12 mouse cellular contexts compared by ENCODE assay signal in the genomic region with DNA sequence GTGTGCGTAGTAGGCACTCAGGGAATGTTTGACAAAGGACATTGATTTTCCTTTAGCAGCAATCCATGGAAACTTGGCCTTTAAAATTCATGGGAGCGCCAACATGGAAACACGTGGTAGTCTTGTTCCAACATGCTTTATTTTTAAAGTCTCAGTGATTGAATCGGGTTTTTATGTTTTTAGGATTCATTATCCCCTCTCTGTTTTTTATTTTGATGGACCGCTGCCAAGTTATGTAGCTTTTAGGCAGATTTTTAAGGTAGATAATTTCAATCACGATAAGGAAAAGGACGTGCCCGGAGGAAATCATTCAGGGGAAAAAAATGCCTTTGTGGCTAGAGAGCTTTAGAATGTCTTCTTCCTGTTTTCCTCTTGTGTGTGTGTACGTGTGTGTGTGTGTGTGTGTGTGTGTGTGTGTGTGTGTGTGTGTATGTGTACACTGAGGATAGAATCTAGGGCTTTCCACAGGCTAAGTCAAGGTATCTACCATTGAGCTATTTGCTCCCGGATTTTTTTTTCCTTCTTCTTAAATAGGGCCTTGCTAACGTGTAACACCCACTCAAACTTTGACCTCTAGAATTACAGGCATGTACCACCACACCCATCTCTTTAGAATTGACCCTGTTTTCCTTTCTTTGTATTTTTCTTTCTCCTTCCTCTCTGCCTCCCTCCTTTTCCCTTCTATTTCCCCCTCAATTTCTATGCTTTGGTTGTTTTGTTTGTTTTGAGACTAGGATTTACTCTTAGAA. TPM values are rescaled to one million over a fixed set of nuclear protein-coding genes. Genes with fewer than 3 reads are reported as not detected.
A peak's percentile ranks its signal among the peaks of the same experiment; 100 is the strongest.
DNase-seq lines count a peak whose midpoint lies in the region; ATAC-seq lines count a peak whose summit lies in the region.
"Had no signal": no experiment of that assay in that cellular context is flagged by ENCODE, and none has a peak within 500 bp of the region (broad histone marks: within the 10 kb centered on the region; RNA-seq: fewer than 3 reads in every experiment).

No protein-coding gene starts in this region.

- 0 out of 2 replicates have a peak overlapping the region, but pooled peaks have one; percentile 19 for H3K27ac ChIP-seq in kidney, embryonic 15.5 days
- H3K27ac ChIP-seq: hindbrain, postnatal 0 days had no signal

- no peak overlapping the region for H3K4me2 ChIP-seq in kidney, embryonic 15.5 days

- no peak for DNase-seq in kidney, adult 18-20 months
- peak; percentile 42 for DNase-seq in R1 (ENCODE audit: low read depth, low spot score)
- DNase-seq in naive thymus-derived CD4-positive, alpha-beta T cell, adult 2 months (ENCODE audit: low read depth), result peak; percentile 58
- DNase-seq in testis, postnatal 14 days (ENCODE audit: low spot score), result no peak
- no peak for DNase-seq in cerebellum, postnatal 4 days (ENCODE audit: low spot score in 2 of 2)
- DNase-seq: cerebellum, adult 9-11 months; lung, adult 18-20 months had no signal

- no peak overlapping the region for H3K4me3 ChIP-seq in kidney, embryonic 15.5 days (replicated peaks)

- H3K27me3 ChIP-seq in kidney, embryonic 15.5 days, result no peaks in the 10 kb centered on the region

- no peaks in the 10 kb centered on the region for H3K9me3 ChIP-seq in kidney, embryonic 15.5 days (replicated peaks)
- H3K9me3 ChIP-seq: G1E had no signal

- no peak overlapping the region for H3K9ac ChIP-seq in kidney, embryonic 15.5 days

- ATAC-seq in kidney, embryonic 15.5 days (replicated peaks; ENCODE audit: low FRiP score), result no peak
- ATAC-seq in inflammation-experienced regulatory T-cells, adult 6 months, result peak; percentile 41
- ATAC-seq: forebrain, embryonic 16.5 days; hindbrain, postnatal 0 days had no signal

- WGBS in kidney, embryonic 15.5 days, result 59% methylated on average over 10 of the region's 11 CpGs

- no peaks in the 10 kb centered on the region for H3K36me3 ChIP-seq in kidney, embryonic 15.5 days

- peaks cover 25% of the 10 kb centered on the region for H3K4me1 ChIP-seq in kidney, embryonic 15.5 days

RNA-seq across cellular contexts. Expression of a gene that starts 13.4 kb away (rescaled TPM):
- 13.8 and 15.1 TPM in 2 replicates for polyA plus RNA-seq in kidney, embryonic 15.5 days (2015; fragmentation: Nextera tagmentation; extraction: Ambion mirVana)
- 10 to 100 TPM; 10.6 to 16.1 (median 16.0) TPM for polyA plus RNA-seq in inflammation-experienced regulatory T-cells, adult 6 months (2017; shearing (Covaris generic))

RNA-seq across cellular contexts. Expression of a gene that starts 13.6 kb away (rescaled TPM):
- polyA plus RNA-seq in kidney, embryonic 15.5 days (2015; fragmentation: Nextera tagmentation; extraction: Ambion mirVana), result 29.2 and 33.6 TPM in 2 replicates
- polyA plus RNA-seq in inflammation-experienced regulatory T-cells, adult 6 months (2017; shearing (Covaris generic)), result 10 to 100 TPM; 23.8 to 31.8 (median 27.3) TPM

RNA-seq across cellular contexts. Expression of a gene that starts 41.8 kb away (rescaled TPM):
- 19.3 and 21.8 TPM in 2 replicates for polyA plus RNA-seq in kidney, embryonic 15.5 days (2015; fragmentation: Nextera tagmentation; extraction: Ambion mirVana)
- 10 to 100 TPM; 17.9 to 46.5 (median 40.8) TPM for polyA plus RNA-seq in inflammation-experienced regulatory T-cells, adult 6 months (2017; shearing (Covaris generic))

Comparison
In these comparisons a context has a peak if more than half of its experiments do, and no peak if none do; other contexts are left out.
1. DNase-seq: peak in R1 (single experiment) and naive thymus-derived CD4-positive, alpha-beta T cell, adult 2 months (single experiment); none in kidney, adult 18-20 months (single experiment), testis, postnatal 14 days (single experiment) and cerebellum, postnatal 4 days (0 of 2).